Mouse (Mus musculus) heart, postnatal 0 days (tissue): ENCODE measurements around the gene Lif. TPM values are rescaled to one million over a fixed set of nuclear protein-coding genes. Genes with fewer than 3 reads are reported as not detected.

Experiments
- ATAC-seq: fragments of 200-750 bp; cut with Nextera tagmentation; 2 replicates; pipeline ENCODE4 v1.8.0; 2017; ENCODE audit warnings: low read depth, moderate number of reproducible peaks, moderate library complexity; ENCODE audit not compliant: insufficient read depth
- DNase-seq: peaks from one replicate; pipeline ENCODE4 v3.0.0-alpha.2; 2016; ENCODE audit warnings: low spot score
- H3K27ac ChIP-seq: fragments of 300-500 bp; sonication (generic); 2 replicates; pipeline ENCODE4 v1.5.1; 2014; ENCODE audit warnings: low read depth, mild to moderate bottlenecking
- H3K27me3 ChIP-seq: fragments of 300-500 bp; sonication (generic); 2 replicates; pipeline ENCODE4 v1.6.1; 2014; ENCODE audit warnings: low read length, mixed read lengths; ENCODE audit not compliant: control insufficient read depth, insufficient read depth
- H3K36me3 ChIP-seq: fragments of 300-500 bp; sonication (generic); replicated peaks from 2 replicates; pipeline ENCODE4 v1.6.1; 2014; ENCODE audit warnings: low read length, mixed read lengths; ENCODE audit not compliant: control insufficient read depth, insufficient read depth
- H3K4me1 ChIP-seq: fragments of 300-500 bp; sonication (generic); 2 replicates; pipeline ENCODE4 v1.6.1; 2014; ENCODE audit warnings: antibody characterized with exemption; ENCODE audit not compliant: control insufficient read depth, insufficient read depth
- H3K4me2 ChIP-seq: fragments of 300-500 bp; sonication (generic); 2 replicates; pipeline ENCODE4 v1.6.1; 2014; ENCODE audit warnings: low read depth, mild to moderate bottlenecking, low read length, moderate library complexity
- H3K4me3 ChIP-seq: fragments of 300-500 bp; sonication (generic); 2 replicates; pipeline ENCODE4 v1.5.1; 2014; ENCODE audit warnings: low read depth, low read length
- H3K9ac ChIP-seq: fragments of 300-500 bp; sonication (generic); replicated peaks from 2 replicates; pipeline ENCODE4 v1.6.1; 2014; ENCODE audit warnings: low read depth, low read length, mixed read lengths
- H3K9me3 ChIP-seq: fragments of 300-500 bp; sonication (generic); replicated peaks from 2 replicates; pipeline ENCODE4 v1.6.1; 2016; ENCODE audit warnings: low read length; ENCODE audit not compliant: control insufficient read depth
- CTCF ChIP-seq: IDR thresholded peaks from 2 replicates; pipeline ENCODE4 v1.5.1; 2016; ENCODE audit warnings: antibody characterized with exemption, control low read depth, low read depth
- EP300 ChIP-seq: IDR thresholded peaks from 2 replicates; pipeline ENCODE4 v1.6.1; 2016; ENCODE audit warnings: antibody characterized with exemption, low read depth
- WGBS: fragments of 180-500 bp; shearing (Covaris S2); extraction: QIAGEN DNeasy Blood & Tissue Kit; methylation state at CpG from one replicate; pipeline ENCODE4 v1.1.7; 2014; 5-methylcytosine and 5-hydroxymethylcytosine counted together
- polyA plus RNA-seq: library from polyadenylated mRNA; unstranded; fragments of >200 nt; fragmentation: Nextera tagmentation; extraction: Ambion mirVana; gene quantifications from 2 replicates; pipeline ENCODE4 v1.2.1, GENCODE M21; 2015
- total RNA-seq: library from RNA; depleted of rRNA; stranded (reverse); fragments of >200 nt; gene quantifications from 2 replicates; pipeline ENCODE4 v1.2.3, GENCODE M21; 2014; ENCODE audit warnings: low replicate concordance

Lif gene
- total and polyA plus RNA-seq, 2 experiments from 2014 or later, result 0.71 to 0.73 TPM

DNA sequence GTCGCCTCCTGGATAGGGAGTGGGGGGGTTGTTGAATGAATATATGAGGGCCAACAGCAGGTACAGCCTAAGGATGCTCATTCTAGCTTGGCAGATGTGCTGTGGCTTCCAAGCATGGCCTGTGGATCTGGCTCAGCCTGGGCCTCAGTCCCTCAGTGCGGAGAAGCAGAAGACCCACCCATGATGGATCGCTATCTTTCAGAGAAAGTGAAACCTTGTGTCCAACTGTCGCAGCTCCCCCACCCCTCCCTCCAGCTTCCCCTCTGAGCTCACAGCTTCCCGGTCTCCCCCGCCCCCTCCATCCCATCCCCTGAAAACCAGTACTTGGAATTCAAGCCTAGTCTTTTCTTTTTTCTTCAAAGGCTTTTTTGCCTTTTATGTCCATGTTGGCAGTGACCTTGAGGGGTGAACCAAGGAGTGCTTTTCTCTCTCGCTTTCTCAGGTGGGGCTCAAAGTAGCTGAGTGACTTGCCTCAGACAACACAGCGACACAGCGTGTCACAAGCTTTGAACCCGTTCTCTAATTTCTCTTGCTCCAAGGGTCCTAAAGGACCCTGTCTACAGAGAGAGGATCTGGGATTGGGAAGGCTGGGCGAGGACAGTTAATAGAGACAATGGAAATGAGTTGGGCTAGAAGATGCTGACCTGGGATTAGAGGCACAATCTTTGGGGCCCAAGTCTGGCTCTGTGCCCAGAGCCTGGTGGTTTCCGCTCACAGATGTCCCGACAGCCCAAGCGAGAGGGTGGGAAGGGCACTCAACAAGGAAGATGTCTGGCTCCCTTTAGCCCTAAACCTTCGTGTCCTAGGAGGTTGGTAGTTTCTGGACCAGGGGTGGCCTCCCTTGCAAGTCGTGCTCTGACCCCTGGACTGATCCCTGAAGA, 21.5 kb upstream of the Lif start, which contains the start of gene Osm:
Osm (plus strand) TSS at position 756 of the 881 bp plus-strand sequence.
- H3K4me2 ChIP-seq, result peak within 1 kb of the TSS; percentile 34; the same call in 1 of the 2 replicates
- H3K27ac ChIP-seq, result no peak within 1 kb of the TSS

DNA sequence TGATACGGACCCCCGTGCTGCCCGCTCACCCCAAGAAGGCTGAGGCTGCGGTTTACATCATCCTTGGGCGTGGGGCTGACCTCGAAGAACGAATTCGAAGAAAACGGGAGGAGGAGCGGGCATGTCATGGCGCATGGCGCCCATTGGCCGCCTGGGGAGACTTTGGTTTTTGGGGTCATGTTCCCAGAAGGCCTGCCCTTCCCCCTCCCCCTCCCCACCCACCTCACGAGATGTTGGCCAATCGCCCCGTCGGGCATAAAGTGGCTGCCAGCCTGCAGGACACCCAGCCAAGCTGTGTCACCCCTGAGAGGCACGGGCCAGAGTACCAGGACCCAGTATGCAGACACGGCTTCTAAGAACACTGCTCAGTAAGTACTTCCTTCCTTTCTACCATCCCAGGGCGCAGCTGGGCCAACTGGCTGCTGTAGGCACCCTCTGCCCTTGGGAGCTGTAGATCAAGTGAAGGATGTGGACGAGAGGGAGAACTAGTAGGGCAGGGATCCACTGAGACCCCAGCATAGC, 20.8 kb upstream of the Lif start:
- no peak overlapping the region for H3K4me3 ChIP-seq

More for the DNA sequence above, 21.5 kb upstream of the Lif start, which contains the start of gene Osm:
- Histone ChIP-seq H3K36me3 (no peaks in the 10 kb centered on the region), H3K27me3 (no peaks in the 10 kb centered on the region), H3K9me3 (no peaks in the 10 kb centered on the region), H3K4me3 (no peak within 1 kb of the TSS), H3K4me1 (no peaks in the 10 kb centered on the region; the same call in 1 of the 2 replicates), H3K9ac (no peak within 1 kb of the TSS)
- no peak for TF ChIP-seq EP300
- TF ChIP-seq CTCF, result no peak
- 55% methylated on average over 16 of the region's 16 CpGs for WGBS
- ATAC-seq, result no peak
- DNase-seq, result no peak

DNA sequence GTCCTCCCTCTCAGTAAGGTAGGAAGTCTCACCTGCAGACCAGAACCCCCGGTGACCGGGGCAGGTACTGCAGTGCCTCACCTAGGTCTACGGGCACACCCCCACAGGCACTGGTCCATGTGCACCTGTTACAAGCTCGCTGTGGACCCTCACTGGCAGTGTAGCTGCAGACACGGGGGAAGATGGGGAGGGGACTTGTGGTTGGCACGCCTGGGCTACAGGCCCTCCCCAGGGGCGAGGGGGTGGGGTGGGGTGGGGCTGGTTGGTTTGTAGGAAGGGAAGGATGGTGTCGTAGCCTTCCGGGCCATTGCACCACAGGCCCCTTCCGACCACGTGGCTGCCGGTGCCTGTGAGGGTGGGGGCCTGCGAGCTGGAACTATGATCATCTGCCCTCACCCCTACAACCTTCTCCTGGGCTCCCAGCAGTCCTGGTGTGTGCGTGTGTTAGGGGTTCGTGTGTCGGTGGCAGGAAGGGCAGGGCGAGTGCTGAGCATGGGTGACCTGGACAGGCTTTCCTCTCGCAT, 19.9 kb upstream of the Lif start:
- Histone ChIP-seq H3K4me3 (no peak overlapping the region), H3K4me1 (no peaks in the 10 kb centered on the region; the same call in 1 of the 2 replicates), H3K27me3 (no peaks in the 10 kb centered on the region), H3K9me3 (no peaks in the 10 kb centered on the region), H3K4me2 (no peak overlapping the region; the same call in 1 of the 2 replicates), H3K27ac (no peak overlapping the region), H3K36me3 (no peaks in the 10 kb centered on the region), H3K9ac (no peak overlapping the region)
- 78% methylated on average over 17 of the region's 18 CpGs for WGBS
- no peak for DNase-seq
- TF ChIP-seq CTCF (no peak), EP300 (no peak)
- ATAC-seq, result no peak

More for the DNA sequence above, 20.8 kb upstream of the Lif start:
- ATAC-seq (no peak), DNase-seq (no peak)
- Histone ChIP-seq H3K27ac (no peak overlapping the region), H3K9me3 (no peaks in the 10 kb centered on the region), H3K36me3 (no peaks in the 10 kb centered on the region), H3K27me3 (no peaks in the 10 kb centered on the region), H3K9ac (no peak overlapping the region), H3K4me2 (peak overlapping the region; percentile 34; the same call in 1 of the 2 replicates), H3K4me1 (no peaks in the 10 kb centered on the region; the same call in 1 of the 2 replicates)
- WGBS, result 82% methylated on average over 21 of the region's 21 CpGs
- no peak for TF ChIP-seq CTCF
- TF ChIP-seq EP300, result no peak

DNA sequence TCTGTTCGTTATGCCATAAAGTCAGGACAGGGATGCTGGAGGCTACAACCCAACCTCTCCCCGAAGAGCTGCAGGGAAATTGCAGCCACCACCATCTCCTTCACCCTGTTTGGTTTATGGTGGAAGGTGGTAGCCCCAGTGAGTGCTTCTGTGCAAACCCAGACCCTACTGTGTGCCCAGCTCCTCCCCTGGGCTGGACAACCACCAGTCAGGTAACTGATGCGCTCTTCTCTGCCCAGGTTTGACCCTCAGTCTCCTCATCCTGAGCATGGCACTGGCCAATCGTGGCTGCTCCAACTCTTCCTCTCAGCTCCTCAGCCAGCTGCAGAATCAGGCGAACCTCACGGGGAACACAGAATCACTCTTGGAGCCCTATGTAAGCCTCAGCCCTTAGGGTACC, 19.2 kb upstream of the Lif start:
- DNase-seq, result no peak
- Histone ChIP-seq H3K27ac (no peak overlapping the region), H3K9ac (no peak overlapping the region), H3K4me3 (no peak overlapping the region), H3K36me3 (no peaks in the 10 kb centered on the region), H3K4me2 (no peak overlapping the region), H3K9me3 (no peaks in the 10 kb centered on the region), H3K27me3 (no peaks in the 10 kb centered on the region), H3K4me1 (no peaks in the 10 kb centered on the region; the same call in 1 of the 2 replicates)
- TF ChIP-seq CTCF (no peak), EP300 (no peak)
- 81% methylated on average over 6 of the region's 6 CpGs for WGBS
- no peak for ATAC-seq

DNA sequence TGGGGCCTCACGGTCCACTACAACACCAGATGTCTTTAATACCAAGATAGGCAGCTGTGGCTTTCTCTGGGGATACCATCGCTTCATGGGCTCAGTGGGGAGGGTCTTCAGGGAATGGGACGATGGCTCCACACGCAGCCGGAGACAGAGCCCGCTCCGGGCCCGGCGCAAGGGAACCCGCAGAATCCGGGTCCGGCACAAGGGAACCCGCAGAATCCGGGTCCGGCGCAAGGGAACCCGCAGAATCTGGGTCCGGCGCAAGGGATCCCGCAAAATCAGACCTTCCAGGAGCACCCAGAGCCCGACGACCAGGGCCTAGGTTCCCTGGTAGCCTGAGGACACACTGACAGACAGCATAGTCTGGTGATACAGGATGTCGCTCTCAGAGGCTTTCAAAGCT, 17.7 kb upstream of the Lif start:
- H3K27me3 ChIP-seq, result no peaks in the 10 kb centered on the region

More for the DNA sequence above, 17.7 kb upstream of the Lif start:
- Histone ChIP-seq H3K4me1 (no peaks in the 10 kb centered on the region; the same call in 1 of the 2 replicates), H3K9me3 (no peaks in the 10 kb centered on the region), H3K4me3 (no peak overlapping the region), H3K27ac (no peak overlapping the region), H3K36me3 (no peaks in the 10 kb centered on the region), H3K4me2 (no peak overlapping the region), H3K9ac (no peak overlapping the region)
- 90% methylated on average over 23 of the region's 23 CpGs for WGBS
- no peak for TF ChIP-seq EP300
- TF ChIP-seq CTCF, result no peak
- DNase-seq (no peak), ATAC-seq (no peak; the same call in 1 of the 2 replicates)
